Mouse (Mus musculus): ENCODE measurements around the gene Tmem80. TPM values are rescaled to one million over a fixed set of nuclear protein-coding genes. Genes with fewer than 3 reads are reported as not detected.

Gene Tmem80
- polyA plus RNA-seq, 2 experiments, result 23.4 to 55.6 TPM

DNA sequence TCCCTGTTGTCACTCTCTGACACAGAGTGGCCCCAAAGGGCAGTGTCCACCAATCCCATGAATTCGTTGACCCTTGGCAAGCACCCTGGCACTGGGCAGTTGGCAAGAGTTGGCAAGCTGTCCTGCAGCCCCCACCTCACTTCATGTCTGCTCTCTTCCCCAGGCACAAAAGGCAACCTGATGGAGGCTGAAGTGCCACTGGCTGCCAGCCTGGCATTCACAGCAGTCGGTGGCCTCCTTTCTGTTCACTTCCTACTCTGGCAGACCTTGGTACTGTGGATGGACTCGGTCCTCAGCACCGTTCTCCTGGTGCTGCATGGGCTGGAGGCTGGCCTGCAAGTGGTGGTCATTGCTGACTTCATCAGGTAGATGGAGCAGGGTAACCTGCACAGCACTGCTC lies 8.1 kb downstream of the Tmem80 start:
- no peak overlapping the region for H3K4me2 ChIP-seq (replicated peaks; ENCODE audit: low read depth, low read length, severe bottlenecking)
- H3K36me3 ChIP-seq (ENCODE audit: control insufficient read depth, insufficient read depth, low read length), result peaks cover 24% of the 10 kb centered on the region
- H3K27me3 ChIP-seq (ENCODE audit: control insufficient read depth, insufficient read depth, low read length), result no peaks in the 10 kb centered on the region
- no peak overlapping the region for H3K4me3 ChIP-seq (replicated peaks; ENCODE audit: low read length)
- H3K27ac ChIP-seq (replicated peaks; ENCODE audit: low read depth, low read length), result no peak overlapping the region
- no peak for ATAC-seq (ENCODE audit: low FRiP score, low read depth)
- no peak for TF ChIP-seq POLR2A (IDR thresholded peaks at IDR 0.05; ENCODE audit: borderline replicate concordance, extremely low read depth, insufficient read depth, insufficient read length)
- 87% methylated on average over 4 of the region's 4 CpGs for WGBS
- no peak overlapping the region for H3K9ac ChIP-seq (ENCODE audit: low read depth, low read length, severe bottlenecking)
- H3K9me3 ChIP-seq (ENCODE audit: control insufficient read depth, low read length), result no peaks in the 10 kb centered on the region
- H3K4me1 ChIP-seq (ENCODE audit: control insufficient read depth, insufficient read depth, low read length), result peaks cover 12% of the 10 kb centered on the region; the same call in 1 of the 2 replicates
- no peak for DNase-seq (ENCODE audit: low spot score)

DNA sequence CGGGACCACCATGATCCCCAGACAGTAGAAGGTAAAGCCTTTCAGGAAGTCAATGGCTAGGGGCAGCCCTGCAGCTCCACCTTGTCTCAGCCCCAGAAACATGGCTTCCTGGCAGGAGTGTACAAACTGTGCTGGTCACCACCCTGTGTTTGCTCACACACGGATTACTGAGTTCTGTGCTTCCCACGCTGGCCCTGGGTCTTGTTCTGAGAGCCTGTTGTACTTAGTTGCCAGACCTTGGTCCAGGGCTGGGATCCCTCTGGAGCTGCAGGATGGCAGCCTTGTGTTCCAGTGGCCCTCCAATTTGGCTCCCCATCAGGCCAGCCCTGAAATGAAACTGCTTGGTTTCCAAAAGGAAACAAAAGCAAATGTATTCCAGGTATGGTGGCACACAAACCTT lies 8.8 kb downstream of the Tmem80 start:
- Histone ChIP-seq H3K27ac (replicated peaks; ENCODE audit: low read depth, low read length) (no peak overlapping the region), H3K4me3 (replicated peaks; ENCODE audit: low read length) (no peak overlapping the region), H3K36me3 (ENCODE audit: control insufficient read depth, insufficient read depth, low read length) (peaks cover 24% of the 10 kb centered on the region), H3K4me2 (replicated peaks; ENCODE audit: low read depth, low read length, severe bottlenecking) (no peak overlapping the region), H3K9me3 (ENCODE audit: control insufficient read depth, low read length) (no peaks in the 10 kb centered on the region), H3K9ac (ENCODE audit: low read depth, low read length, severe bottlenecking) (no peak overlapping the region), H3K27me3 (ENCODE audit: control insufficient read depth, insufficient read depth, low read length) (no peaks in the 10 kb centered on the region), H3K4me1 (ENCODE audit: control insufficient read depth, insufficient read depth, low read length) (peaks cover 12% of the 10 kb centered on the region; the same call in 1 of the 2 replicates)
- WGBS, result 81% methylated on average over 3 of the region's 3 CpGs
- no peak for DNase-seq (ENCODE audit: low spot score)
- ATAC-seq (ENCODE audit: low FRiP score, low read depth), result no peak
- no peak for TF ChIP-seq POLR2A (IDR thresholded peaks at IDR 0.05; ENCODE audit: borderline replicate concordance, extremely low read depth, insufficient read depth, insufficient read length)

DNA sequence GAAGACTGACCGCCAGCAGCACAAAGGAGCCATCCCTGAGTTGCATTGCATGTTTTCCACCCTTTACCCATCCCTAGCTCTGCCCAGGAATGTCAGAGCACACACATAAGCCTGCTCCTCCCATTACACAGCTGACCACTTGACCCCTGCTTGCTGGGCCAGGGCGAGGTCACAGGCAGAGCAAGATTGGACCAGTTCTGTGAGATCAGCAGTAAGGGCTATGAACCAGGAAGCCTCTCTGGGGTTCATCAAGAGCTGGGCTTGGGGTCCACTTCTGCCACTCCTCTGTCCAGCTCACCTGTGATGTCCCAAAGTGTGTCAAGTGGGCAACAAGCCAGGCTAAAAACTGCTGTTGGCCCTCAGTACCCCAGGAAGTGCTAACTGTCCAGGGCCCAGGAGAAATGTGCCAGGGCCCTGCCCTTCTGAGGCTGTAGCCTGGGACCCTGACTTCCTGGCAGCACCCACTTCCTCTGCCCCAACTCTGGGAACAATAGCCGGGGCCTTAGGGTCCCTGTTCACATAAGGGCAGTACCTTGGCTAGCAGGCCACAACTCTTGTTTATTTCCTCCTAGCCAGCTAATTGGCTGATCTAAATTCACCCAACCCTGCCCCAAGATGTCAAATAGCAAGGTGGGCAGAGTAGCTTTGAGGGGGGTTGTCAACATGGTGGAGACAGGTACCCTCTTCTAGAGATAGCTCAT lies 10.3 kb downstream of the Tmem80 start:
- Histone ChIP-seq H3K9ac (ENCODE audit: low read depth, low read length, severe bottlenecking) (no peak overlapping the region), H3K4me3 (replicated peaks; ENCODE audit: low read length) (no peak overlapping the region), H3K9me3 (ENCODE audit: control insufficient read depth, low read length) (no peaks in the 10 kb centered on the region), H3K4me1 (ENCODE audit: control insufficient read depth, insufficient read depth, low read length) (peaks cover 12% of the 10 kb centered on the region; the same call in 1 of the 2 replicates), H3K4me2 (replicated peaks; ENCODE audit: low read depth, low read length, severe bottlenecking) (no peak overlapping the region), H3K27ac (replicated peaks; ENCODE audit: low read depth, low read length) (no peak overlapping the region), H3K27me3 (ENCODE audit: control insufficient read depth, insufficient read depth, low read length) (no peaks in the 10 kb centered on the region), H3K36me3 (ENCODE audit: control insufficient read depth, insufficient read depth, low read length) (peaks cover 22% of the 10 kb centered on the region)
- WGBS, result 75% methylated on average over 3 of the region's 3 CpGs
- DNase-seq (ENCODE audit: low spot score), result no peak
- TF ChIP-seq POLR2A (IDR thresholded peaks at IDR 0.05; ENCODE audit: borderline replicate concordance, extremely low read depth, insufficient read depth, insufficient read length), result no peak
- ATAC-seq (ENCODE audit: low FRiP score, low read depth), result no peak

DNA sequence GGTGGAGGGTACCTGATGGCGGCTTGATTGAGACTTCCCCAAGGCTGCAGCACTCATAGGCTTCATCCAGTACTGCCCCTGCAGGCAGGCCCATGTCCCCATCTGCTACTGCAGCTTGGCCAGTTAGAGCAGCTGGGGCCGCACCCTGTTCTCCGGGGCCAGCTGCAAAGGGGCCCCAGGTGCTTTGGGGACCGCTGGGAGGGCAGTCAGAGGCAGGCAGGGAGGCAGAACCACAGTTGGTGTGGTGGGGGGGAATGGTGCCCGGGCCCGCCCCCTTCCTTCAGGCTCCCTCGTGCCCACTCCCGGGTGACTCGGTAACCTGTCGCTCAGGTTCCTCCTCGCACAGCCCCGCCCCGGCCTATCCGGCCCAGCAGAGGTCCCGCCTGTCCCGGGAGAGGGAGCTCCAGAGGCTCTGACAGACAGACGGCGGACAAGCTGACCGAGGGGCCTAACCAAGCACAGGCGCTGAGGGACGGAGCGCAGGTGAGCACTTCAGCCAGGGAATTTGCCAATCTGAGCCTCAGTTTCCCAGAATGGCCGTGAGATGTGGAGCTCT lies 11.1 kb downstream of the Tmem80 start, which contains the start of gene Eps8l2:
TSS of gene Eps8l2 (plus strand) at position 305 of the 556 bp plus-strand sequence.
- peak; percentile 70 for ATAC-seq (ENCODE audit: low FRiP score, low read depth)
- H3K27ac ChIP-seq (replicated peaks; ENCODE audit: low read depth, low read length), result no peak within 1 kb of the TSS

DNA sequence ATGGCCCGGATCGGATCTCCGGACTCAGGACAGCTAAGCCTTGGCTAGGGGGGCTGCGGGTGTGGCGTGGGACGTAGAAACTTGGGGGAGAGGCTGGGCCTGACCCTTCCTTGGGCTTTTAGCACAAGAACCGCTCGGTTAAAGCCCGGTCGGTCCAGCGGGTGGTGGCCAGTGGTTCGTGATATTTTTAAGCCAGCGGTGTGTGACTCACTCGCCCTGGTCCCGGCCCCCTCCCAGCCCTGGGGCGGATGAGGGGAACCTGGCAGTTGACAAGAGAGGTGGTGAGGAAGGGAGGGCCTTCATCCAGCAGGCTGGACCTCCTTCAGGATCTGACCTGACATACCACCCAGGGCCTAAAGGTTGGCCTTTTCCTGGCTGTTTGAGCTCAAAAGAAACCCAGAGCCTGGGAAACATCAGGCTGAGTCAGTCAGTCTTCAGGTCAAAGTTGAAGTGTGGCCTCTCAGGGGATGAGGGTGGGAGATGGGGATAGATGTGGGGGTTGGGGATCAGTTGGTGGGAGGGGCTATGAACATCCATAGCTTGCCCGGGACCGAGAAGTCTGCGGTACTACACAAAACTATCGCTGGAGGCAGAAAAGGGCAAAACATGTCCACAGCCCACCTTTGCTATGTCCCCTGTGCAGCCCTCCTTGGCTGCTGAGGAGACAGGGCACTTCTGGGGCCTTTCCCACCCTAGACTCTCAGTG lies 11.8 kb downstream of the Tmem80 start:
- no peak for DNase-seq (ENCODE audit: low spot score)
- no peak overlapping the region for H3K27ac ChIP-seq (replicated peaks; ENCODE audit: low read depth, low read length)
- peaks cover 12% of the 10 kb centered on the region; the same call in 1 of the 2 replicates for H3K4me1 ChIP-seq (ENCODE audit: control insufficient read depth, insufficient read depth, low read length)
- peak overlapping the region; percentile 50 for H3K4me2 ChIP-seq (replicated peaks; ENCODE audit: low read depth, low read length, severe bottlenecking)
- H3K36me3 ChIP-seq (ENCODE audit: control insufficient read depth, insufficient read depth, low read length), result peaks cover 9% of the 10 kb centered on the region
- H3K4me3 ChIP-seq (replicated peaks; ENCODE audit: low read length), result peak overlapping the region; percentile 28
- H3K9ac ChIP-seq (ENCODE audit: low read depth, low read length, severe bottlenecking), result peak overlapping the region; percentile 47
- no peaks in the 10 kb centered on the region for H3K27me3 ChIP-seq (ENCODE audit: control insufficient read depth, insufficient read depth, low read length)
- 34% methylated on average over 19 of the region's 20 CpGs for WGBS
- H3K9me3 ChIP-seq (ENCODE audit: control insufficient read depth, low read length), result no peaks in the 10 kb centered on the region
- no peak for TF ChIP-seq POLR2A (IDR thresholded peaks at IDR 0.05; ENCODE audit: borderline replicate concordance, extremely low read depth, insufficient read depth, insufficient read length)
- ATAC-seq (ENCODE audit: low FRiP score, low read depth), result no peak

More for the DNA sequence above, 11.1 kb downstream of the Tmem80 start, which contains the start of gene Eps8l2:
- H3K9ac ChIP-seq (ENCODE audit: low read depth, low read length, severe bottlenecking), result peak within 1 kb of the TSS; percentile 47
- TF ChIP-seq POLR2A (IDR thresholded peaks at IDR 0.05; ENCODE audit: borderline replicate concordance, extremely low read depth, insufficient read depth, insufficient read length), result no peak
- no peaks in the 10 kb centered on the region for H3K27me3 ChIP-seq (ENCODE audit: control insufficient read depth, insufficient read depth, low read length)
- WGBS, result 3% methylated on average over 23 of the region's 23 CpGs
- no peaks in the 10 kb centered on the region for H3K9me3 ChIP-seq (ENCODE audit: control insufficient read depth, low read length)
- H3K36me3 ChIP-seq (ENCODE audit: control insufficient read depth, insufficient read depth, low read length), result peaks cover 15% of the 10 kb centered on the region
- peaks cover 12% of the 10 kb centered on the region; the same call in 1 of the 2 replicates for H3K4me1 ChIP-seq (ENCODE audit: control insufficient read depth, insufficient read depth, low read length)
- H3K4me2 ChIP-seq (replicated peaks; ENCODE audit: low read depth, low read length, severe bottlenecking), result peak within 1 kb of the TSS; percentile 50
- H3K4me3 ChIP-seq (replicated peaks; ENCODE audit: low read length), result peak within 1 kb of the TSS; percentile 28
- DNase-seq (ENCODE audit: low spot score), result peak; percentile 15
